Mouse (Mus musculus) left cerebral cortex, adult 8-10 months (tissue): Measurements from ENCODE around the gene Thap7. TPM values are rescaled to one million over a fixed set of nuclear protein-coding genes. Genes with fewer than 3 reads are reported as not detected.
"Not testable (repeated sequence)": the region's sequence is repeated elsewhere in the genome, so short reads cannot be mapped to it uniquely, and the experiment has no call there.

ENCODE experiments used
- DNase-seq, 2 experiments: peaks; one replicate each; pipeline ENCODE4 v3.0.0; 2022; ENCODE audit warnings: low spot score in 2 of 2
- total RNA-seq, 4 experiments: library from RNA; stranded (reverse); gene quantifications; 2 replicates each; pipeline ENCODE4 v1.2.4; 2022

The Thap7 gene
- total RNA-seq, 4 experiments from 2014 or later = 40.2 to 45.3 (median 44.4) TPM

GRCm38 (mm10) chr16:17532676-17533329, 1.9 kb upstream of the Thap7 start:
- no peak for DNase-seq

GRCm38 (mm10) chr16:17532271-17532670, 1.3 kb upstream of the Thap7 start:
- no peak for DNase-seq

- DNase-seq = no peak
Observed at GRCm38 (mm10) chr16:17529981-17530586, 852 bp downstream of the Thap7 start.

GRCm38 (mm10) chr16:17528276-17528675, 2.7 kb downstream of the Thap7 start:
- no peak for DNase-seq

GRCm38 (mm10) chr16:17527606-17528005, 3.3 kb downstream of the Thap7 start:
- no peak for DNase-seq

GRCm38 (mm10) chr16:17526223-17526622, 4.7 kb downstream of the Thap7 start:
- DNase-seq = no peak

GRCm38 (mm10) chr16:17525524-17525923, 5.4 kb downstream of the Thap7 start:
- DNase-seq = no peak

GRCm38 (mm10) chr16:17524156-17524555, 6.8 kb downstream of the Thap7 start:
- DNase-seq = no peak

GRCm38 (mm10) chr16:17518910-17519309, 12.0 kb downstream of the Thap7 start:
- no peak for DNase-seq

GRCm38 (mm10) chr16:17511431-17511830, 19.5 kb downstream of the Thap7 start:
- no peak for DNase-seq

GRCm38 (mm10) chr16:17510686-17511085, 20.2 kb downstream of the Thap7 start:
- no peak for DNase-seq

- no peak for DNase-seq
Observed at GRCm38 (mm10) chr16:17510143-17510542, 20.8 kb downstream of the Thap7 start.

- DNase-seq = no peak
Observed at GRCm38 (mm10) chr16:17509240-17509597, 21.7 kb downstream of the Thap7 start.

- DNase-seq = peak; percentile 87 to 89
Observed at GRCm38 (mm10) chr16:17508546-17509239, 22.2 kb downstream of the Thap7 start, which contains the start of gene Lztr1. TSS of gene Lztr1 (plus strand) at chr16:17508688.

GRCm38 (mm10) chr16:17508031-17508430, 22.9 kb downstream of the Thap7 start:
- not testable (repeated sequence) for DNase-seq

- no peak for DNase-seq
Observed at GRCm38 (mm10) chr16:17507018-17507552, 23.9 kb downstream of the Thap7 start.

- no peak for DNase-seq
Observed at GRCm38 (mm10) chr16:17502681-17503080, 28.3 kb downstream of the Thap7 start.

- no peak for DNase-seq
Observed at GRCm38 (mm10) chr16:17499249-17499883, 31.6 kb downstream of the Thap7 start.

- peak in 1 of 2 experiments; percentile 95 for DNase-seq
Observed at GRCm38 (mm10) chr16:17496499-17497305, 34.2 kb downstream of the Thap7 start.

- DNase-seq = no peak
Observed at GRCm38 (mm10) chr16:17491896-17492561, 38.9 kb downstream of the Thap7 start.
